Mouse (Mus musculus) urinary bladder, postnatal 36 days (tissue): ENCODE results near the gene Cep128.
A peak's percentile ranks its signal among the peaks of the same experiment; 100 is the strongest.

Experiments used
- DNase-seq, 2 experiments: peaks; one replicate each; pipeline ENCODE4 v3.0.0; 2022; ENCODE audit warnings: low spot score in 2 of 2, mixed read lengths in 1 of 2

Cep128 gene

GRCm38 (mm10) chr12:91183304-91183855 is 200.8 kb downstream of the Cep128 start:
- DNase-seq: no peak

- DNase-seq: no peak
Measured at GRCm38 (mm10) chr12:91176808-91177526, 207.2 kb downstream of the Cep128 start.

DNA sequence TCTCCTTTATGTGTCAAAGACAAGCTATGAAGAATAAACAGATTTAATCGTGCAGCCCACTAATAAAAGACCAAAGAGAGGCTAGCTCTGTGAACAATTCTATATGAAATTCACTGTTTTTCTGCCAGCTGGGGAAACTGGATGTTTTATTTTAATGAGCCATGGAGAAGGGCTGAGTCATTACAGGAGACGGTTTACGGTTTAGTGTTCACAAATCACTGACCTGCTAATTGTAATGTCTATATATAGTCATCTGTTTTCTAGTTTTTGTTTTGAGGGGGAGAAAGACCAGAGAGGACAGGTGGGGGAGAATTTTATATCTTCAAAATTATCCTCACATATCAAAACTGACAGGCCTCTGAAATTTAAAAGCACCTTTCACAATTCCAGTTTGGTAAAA is 212.6 kb downstream of the Cep128 start:
- no peak for DNase-seq

DNA sequence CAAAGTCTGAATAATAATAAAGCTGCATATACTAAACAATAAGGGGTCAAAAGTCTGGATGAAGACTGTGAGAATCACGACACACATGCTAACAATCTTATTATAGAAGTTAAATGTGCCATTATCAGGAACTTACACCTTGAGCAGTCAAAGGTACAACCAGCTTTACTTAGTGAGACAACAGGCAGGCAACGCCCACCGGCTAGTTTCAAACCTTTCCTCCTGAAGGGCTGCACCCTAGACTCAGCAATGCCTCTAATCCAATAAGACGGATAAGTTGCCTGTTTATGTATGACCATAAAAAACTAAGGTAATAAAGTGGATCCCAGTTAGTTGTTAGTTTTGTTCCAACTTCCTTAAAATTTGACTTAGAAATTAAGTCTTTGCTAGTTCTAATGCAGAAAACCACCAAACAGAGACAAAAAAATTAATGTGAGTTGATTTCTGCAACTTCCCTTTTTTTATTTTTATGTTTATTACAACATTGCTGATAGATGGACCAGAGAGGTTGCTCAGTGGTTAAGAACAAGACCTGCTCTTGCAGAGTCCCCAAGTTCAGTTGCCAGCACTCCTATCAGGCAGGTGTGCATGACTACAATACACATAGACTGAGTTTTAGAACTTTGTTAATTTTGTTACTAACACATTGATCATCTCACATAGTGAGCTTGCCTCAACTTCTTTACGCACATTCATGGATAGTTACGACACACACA is 223.0 kb downstream of the Cep128 start:
- DNase-seq: no peak

DNA sequence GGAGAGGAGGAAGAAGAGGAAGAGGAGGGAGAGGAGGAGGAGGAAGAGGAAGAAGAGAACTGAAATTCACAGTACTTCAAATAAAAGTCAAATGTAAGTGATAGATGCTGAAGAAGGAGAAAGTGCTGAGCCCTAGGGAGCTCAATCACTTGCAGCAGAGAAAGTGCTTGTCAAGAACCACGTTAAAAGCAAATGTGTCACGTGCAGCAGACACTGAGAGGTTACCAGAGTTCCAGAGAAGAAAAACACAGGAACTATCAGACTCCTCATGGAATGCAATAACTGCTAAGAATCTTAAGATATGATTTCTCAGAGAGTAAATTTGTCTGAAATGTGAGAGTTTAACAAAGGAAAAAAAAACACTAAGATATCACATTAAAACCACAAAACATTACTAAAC is 225.7 kb downstream of the Cep128 start:
- DNase-seq: no peak

DNA sequence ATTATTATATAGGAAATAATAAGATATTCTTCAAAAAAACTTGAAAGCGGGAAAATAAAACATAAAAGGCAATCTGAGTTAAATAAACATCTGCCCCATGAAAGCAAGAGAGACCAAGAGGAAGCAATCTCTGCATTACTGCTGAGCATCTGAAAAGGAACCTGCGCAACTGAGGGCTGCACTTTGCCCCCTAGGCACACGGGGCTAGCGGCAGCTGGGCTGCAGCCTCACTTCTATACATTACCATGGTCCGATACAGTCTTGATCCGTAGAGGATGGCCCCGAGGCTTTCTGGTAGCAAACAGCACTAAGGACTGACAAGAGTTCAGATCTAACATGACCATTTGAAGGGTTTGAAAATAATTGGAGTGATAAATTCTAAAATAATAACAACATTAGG is 230.2 kb downstream of the Cep128 start:
- DNase-seq: no peak

DNA sequence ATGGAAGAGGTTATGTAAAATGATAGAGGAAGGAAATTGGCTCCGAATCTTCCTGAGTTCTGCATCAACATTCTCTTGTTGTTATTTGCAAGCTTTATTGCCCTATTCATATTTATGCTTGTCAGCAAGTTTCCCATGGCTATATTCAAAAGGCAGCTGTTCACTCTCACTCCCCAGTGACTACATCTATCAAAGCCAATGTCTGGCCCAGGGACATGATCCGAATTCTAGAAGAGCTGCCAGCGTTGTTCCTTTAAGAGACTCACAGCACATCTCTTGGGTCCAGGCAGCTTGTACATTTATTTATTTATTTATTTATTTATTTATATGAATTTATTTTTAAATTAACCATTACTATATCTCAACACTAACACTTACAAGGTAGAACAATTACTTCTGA is 235.1 kb downstream of the Cep128 start:
- DNase-seq: no peak

- DNase-seq: no peak
Measured at GRCm38 (mm10) chr12:91134740-91135517, 249.3 kb downstream of the Cep128 start.

GRCm38 (mm10) chr12:91115054-91115453 is 269.2 kb downstream of the Cep128 start:
- no peak for DNase-seq

DNA sequence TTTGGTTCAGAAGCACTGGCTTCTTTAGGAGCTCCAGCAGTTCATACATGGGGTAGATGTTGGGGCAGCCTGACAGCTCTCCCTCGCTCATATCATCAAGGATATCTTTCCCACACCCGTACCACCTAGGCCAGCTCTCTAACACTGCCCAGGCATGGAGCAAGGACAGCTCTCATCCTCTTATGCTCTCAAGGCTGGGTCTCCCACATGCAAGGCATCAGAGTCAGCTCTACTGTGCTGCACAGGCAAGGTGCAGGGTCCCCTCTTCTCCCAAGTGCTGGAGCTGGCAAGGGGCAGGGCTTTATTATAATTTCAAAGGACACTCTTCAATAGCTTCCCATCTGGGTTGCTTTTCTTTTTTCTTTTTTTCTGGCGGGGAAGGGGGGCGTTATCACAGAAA is 280.9 kb downstream of the Cep128 start:
- no peak for DNase-seq

DNA sequence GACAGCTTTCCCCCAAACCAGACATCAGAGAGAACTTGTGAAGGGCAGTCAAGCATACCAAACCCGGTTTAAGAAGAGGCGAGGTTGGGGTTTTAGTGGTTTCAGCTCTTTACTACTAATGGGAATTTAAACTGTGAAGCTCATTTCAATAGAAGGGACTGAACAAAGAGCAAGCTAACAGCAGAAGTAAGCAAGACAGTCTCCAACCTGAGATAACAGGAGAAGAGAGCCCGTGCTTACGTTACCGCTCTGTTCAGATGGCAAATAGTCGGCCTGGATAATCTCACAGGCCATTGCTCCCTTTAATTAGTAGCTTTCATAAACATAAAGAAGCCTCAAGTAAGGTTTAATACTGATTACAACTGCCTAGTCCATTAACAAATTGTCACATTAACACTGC is 286.3 kb downstream of the Cep128 start:
- DNase-seq: no peak

GRCm38 (mm10) chr12:91096197-91096596 is 288.0 kb downstream of the Cep128 start:
- no peak for DNase-seq

DNA sequence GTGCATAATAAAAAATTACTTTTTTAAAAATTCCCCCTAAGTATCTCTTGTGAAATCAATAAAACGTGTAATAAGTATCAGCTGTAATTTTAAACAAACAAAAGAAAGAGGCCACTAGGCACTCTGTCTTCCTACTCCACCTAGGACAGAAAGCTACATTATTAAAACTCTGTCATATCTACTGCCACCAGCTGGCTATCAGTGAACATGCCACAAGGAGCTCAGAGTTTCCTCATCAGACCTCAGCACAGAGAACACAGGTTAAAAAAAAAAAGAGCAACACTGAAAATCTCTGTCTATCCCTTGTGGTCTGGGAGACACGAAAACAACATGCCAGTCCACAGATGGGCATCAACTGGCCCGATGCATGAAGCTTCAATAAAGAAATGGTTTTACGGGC is 295.9 kb downstream of the Cep128 start:
- DNase-seq: no peak

DNA sequence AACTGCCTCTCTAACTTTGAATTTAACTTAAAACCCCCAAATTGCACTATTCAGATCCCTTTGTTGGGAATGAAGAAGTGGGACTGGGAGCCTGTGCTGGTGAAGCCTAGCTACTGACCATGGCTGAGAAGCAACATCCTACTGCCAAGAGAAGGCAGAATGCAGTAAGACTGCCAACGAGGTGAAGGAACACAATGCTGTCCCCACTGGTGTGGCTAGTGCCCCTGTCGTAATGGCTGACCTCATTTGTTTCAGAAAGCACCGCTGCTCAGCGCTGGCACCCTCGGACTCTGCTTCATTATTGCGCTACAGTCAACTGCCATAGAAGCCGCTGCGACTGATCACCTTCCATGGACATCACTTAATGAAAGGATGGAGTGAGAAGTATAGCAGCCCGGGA is 298.2 kb downstream of the Cep128 start:
- peak in 1 of 2 experiments; percentile 28 for DNase-seq

- no peak for DNase-seq
Measured at GRCm38 (mm10) chr12:91075600-91075999, 308.6 kb downstream of the Cep128 start.

DNA sequence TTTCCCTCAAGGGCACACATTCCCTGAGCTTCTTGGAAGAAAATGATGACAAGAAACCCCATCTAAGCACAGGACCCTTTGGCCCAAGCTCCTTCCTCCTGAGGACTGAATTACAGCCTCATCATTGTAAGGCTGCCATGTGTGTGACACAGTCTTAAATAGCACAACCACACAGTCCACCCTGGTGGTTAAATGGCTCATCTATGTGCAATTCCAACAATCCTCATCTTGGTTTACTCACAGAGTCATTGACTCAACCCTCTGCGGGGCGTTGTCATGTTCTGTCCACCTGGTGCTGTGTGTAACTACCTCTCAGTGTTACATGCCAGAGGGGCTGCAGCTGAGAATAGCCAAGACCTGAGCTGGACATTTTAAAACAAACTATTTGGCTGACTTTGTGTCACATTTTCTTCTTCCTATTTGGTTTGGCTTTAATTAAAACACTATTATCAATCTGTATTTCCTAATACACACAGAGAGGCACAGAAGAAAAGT is 313.6 kb downstream of the Cep128 start:
- no peak for DNase-seq

GRCm38 (mm10) chr12:91067083-91067441 is 317.1 kb downstream of the Cep128 start:
- no peak for DNase-seq

- DNase-seq: no peak
Measured at GRCm38 (mm10) chr12:91066286-91067082, 317.7 kb downstream of the Cep128 start.

GRCm38 (mm10) chr12:91065423-91065822 is 318.8 kb downstream of the Cep128 start:
- DNase-seq: no peak

- DNase-seq: no peak
Measured at GRCm38 (mm10) chr12:91064368-91064999, 319.7 kb downstream of the Cep128 start.
